Mouse (Mus musculus) testis, adult 2 months (tissue): Measurements from ENCODE around the gene Nwd1.

Experiments
- CTCF ChIP-seq: fragments of 200-500 bp; IDR thresholded peaks from 2 replicates; pipeline ENCODE4 v1.5.1; 2012; ENCODE audit warnings: low read depth, mild to moderate bottlenecking, inconsistent platforms, low read length, moderate library complexity; ENCODE audit not compliant: control insufficient read depth, insufficient read depth, insufficient replicate concordance
- POLR2A ChIP-seq: fragments of 200-500 bp; IDR thresholded peaks from 2 replicates; pipeline ENCODE4 v1.6.1; 2012; ENCODE audit warnings: low read depth, mild to moderate bottlenecking, inconsistent platforms, low read length, moderate library complexity; ENCODE audit not compliant: control insufficient read depth

DNA sequence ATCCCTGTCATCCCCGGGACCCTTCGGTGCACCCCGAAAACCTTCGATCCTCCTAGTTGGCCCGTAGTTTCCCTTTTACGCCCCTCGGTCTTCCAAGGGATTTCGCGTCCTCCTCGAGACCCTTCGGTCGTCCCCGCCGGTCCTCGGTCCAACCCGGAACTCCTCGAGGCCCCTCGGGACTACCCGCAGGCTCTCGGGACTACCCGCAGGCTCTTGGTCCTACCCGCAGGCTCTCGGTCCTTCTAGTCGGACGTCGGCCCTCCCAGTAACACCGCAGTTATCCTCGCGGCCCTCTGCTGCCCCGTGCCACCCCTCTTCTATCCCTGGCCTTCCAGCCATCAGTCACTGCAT, 77.1 kb downstream of the Nwd1 start:
- TF ChIP-seq CTCF (no peak), POLR2A (no peak)
